Mouse (Mus musculus) forebrain, embryonic 11.5 days (tissue): ENCODE measurements around the gene Stard3. TPM values are rescaled to one million over a fixed set of nuclear protein-coding genes. Genes with fewer than 3 reads are reported as not detected.

Experiments used
- ATAC-seq: fragments of 200-750 bp; cut with Nextera tagmentation; replicated peaks from 2 replicates; pipeline ENCODE4 v1.8.0; 2017; ENCODE audit warnings: moderate TSS enrichment; ENCODE audit not compliant: low FRiP score
- DNase-seq: peaks from one replicate; pipeline ENCODE4 v3.0.0-alpha.2; 2017; ENCODE audit warnings: low spot score
- H3K27ac ChIP-seq: fragments of 300-500 bp; sonication (generic); 2 replicates; pipeline ENCODE4 v1.5.1; 2014; ENCODE audit warnings: low read depth, low read length
- H3K27me3 ChIP-seq: fragments of 300-500 bp; sonication (generic); 2 replicates; pipeline ENCODE4 v1.6.1; 2014; ENCODE audit warnings: mild to moderate bottlenecking, low read length, mixed read lengths; ENCODE audit not compliant: control insufficient read depth, insufficient read depth
- H3K36me3 ChIP-seq: fragments of 300-500 bp; sonication (generic); 2 replicates; pipeline ENCODE4 v1.6.1; 2014; ENCODE audit warnings: mild to moderate bottlenecking, low read length, moderate library complexity, mixed read lengths; ENCODE audit not compliant: control insufficient read depth, insufficient read depth
- H3K4me1 ChIP-seq: fragments of 300-500 bp; sonication (generic); replicated peaks from 2 replicates; pipeline ENCODE4 v1.6.1; 2014; ENCODE audit warnings: low read length, mixed read lengths; ENCODE audit not compliant: control insufficient read depth, insufficient read depth
- H3K4me2 ChIP-seq: fragments of 300-500 bp; sonication (generic); 2 replicates; pipeline ENCODE4 v1.6.1; 2014; ENCODE audit warnings: low read depth, mild to moderate bottlenecking, low read length, moderate library complexity, mixed read lengths; ENCODE audit not compliant: severe bottlenecking
- H3K4me3 ChIP-seq: fragments of 300-500 bp; sonication (generic); 2 replicates; pipeline ENCODE4 v1.5.1; 2014; ENCODE audit warnings: low read depth, low read length
- H3K9ac ChIP-seq: fragments of 300-500 bp; sonication (generic); 2 replicates; pipeline ENCODE4 v1.6.1; 2014; ENCODE audit warnings: low read length
- H3K9me3 ChIP-seq: fragments of 300-500 bp; sonication (generic); 2 replicates; pipeline ENCODE4 v1.6.1; 2016; ENCODE audit warnings: low read length, mixed read lengths; ENCODE audit not compliant: control insufficient read depth
- WGBS: fragments of 180-500 bp; shearing (Covaris S2); extraction: QIAGEN DNeasy Blood & Tissue Kit; methylation state at CpG from one replicate; pipeline ENCODE4 v1.1.7; 2014; 5-methylcytosine and 5-hydroxymethylcytosine counted together
- polyA plus RNA-seq: library from polyadenylated mRNA; unstranded; fragments of >200 nt; fragmentation: Nextera tagmentation; extraction: Ambion mirVana; gene quantifications from 2 replicates; pipeline ENCODE4 v1.2.1, GENCODE M21; 2014

Gene Stard3
- polyA plus RNA-seq, 1 experiment from 2014 or later: 38.1 TPM

GRCm38 (mm10) chr11:98370588-98370987 lies 12.4 kb downstream of the Stard3 start:
- H3K36me3 ChIP-seq: peaks cover 4% of the 10 kb centered on the region; the same call in 1 of the 2 replicates
- H3K4me1 ChIP-seq: peaks cover 14% of the 10 kb centered on the region
- no peak overlapping the region for H3K4me2 ChIP-seq
- H3K9ac ChIP-seq: no peak overlapping the region
- WGBS: 75% methylated on average over 2 of the region's 2 CpGs
- H3K4me3 ChIP-seq: no peak overlapping the region
- DNase-seq: no peak
- H3K9me3 ChIP-seq: no peaks in the 10 kb centered on the region
- no peak for ATAC-seq
- no peak overlapping the region for H3K27ac ChIP-seq
- no peaks in the 10 kb centered on the region for H3K27me3 ChIP-seq

DNA sequence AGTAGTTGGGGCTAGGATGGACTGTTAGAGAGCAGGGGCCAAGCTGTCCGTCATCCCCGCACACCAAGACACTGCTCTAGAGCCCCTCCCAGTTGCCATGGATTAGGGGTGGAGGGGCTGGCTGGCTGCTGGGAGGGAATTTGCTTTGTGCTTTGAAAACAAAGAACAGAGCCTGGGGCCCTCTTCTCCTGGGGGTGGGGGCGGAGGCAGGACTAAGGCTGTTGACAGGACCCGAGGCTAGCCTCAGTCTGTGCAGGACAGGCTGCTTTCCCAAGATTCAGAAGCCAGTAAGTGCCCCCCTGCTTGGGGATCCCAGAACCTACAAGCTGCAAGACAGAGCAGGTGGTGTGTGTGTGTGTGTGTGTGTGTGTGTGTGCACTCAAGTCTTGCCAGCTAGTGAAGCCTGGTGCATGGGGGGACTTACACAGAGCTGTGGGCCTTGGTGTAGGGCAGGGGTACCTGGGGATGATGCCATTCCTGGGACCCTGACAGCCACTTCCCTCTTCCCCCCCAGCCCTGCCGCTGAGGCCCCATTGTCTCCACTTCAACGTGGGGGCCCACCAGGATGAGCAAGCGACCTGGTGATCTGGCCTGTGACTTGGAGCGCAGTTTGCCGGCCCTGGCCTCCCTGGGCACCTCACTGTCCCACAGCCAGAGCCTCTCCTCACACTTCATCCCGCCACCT lies 13.5 kb downstream of the Stard3 start:
- H3K4me3 ChIP-seq: no peak overlapping the region

GRCm38 (mm10) chr11:98372406-98372805 lies 14.2 kb downstream of the Stard3 start:
- H3K36me3 ChIP-seq: peaks cover 4% of the 10 kb centered on the region; the same call in 1 of the 2 replicates
- no peak overlapping the region for H3K9ac ChIP-seq
- no peaks in the 10 kb centered on the region for H3K27me3 ChIP-seq
- H3K4me2 ChIP-seq: no peak overlapping the region; the same call in 1 of the 2 replicates
- peaks cover 14% of the 10 kb centered on the region for H3K4me1 ChIP-seq
- no peak overlapping the region for H3K4me3 ChIP-seq
- WGBS: 8% methylated on average over 2 of the region's 2 CpGs
- DNase-seq (peak; percentile 75), ATAC-seq (0 out of 2 replicates have a peak, but pooled peaks have one; percentile 35)
- no peaks in the 10 kb centered on the region for H3K9me3 ChIP-seq
- H3K27ac ChIP-seq: no peak overlapping the region

More for the DNA sequence above, 13.5 kb downstream of the Stard3 start:
- no peaks in the 10 kb centered on the region for H3K9me3 ChIP-seq
- peak overlapping the region; percentile 58 for H3K27ac ChIP-seq
- peaks cover 14% of the 10 kb centered on the region for H3K4me1 ChIP-seq
- H3K36me3 ChIP-seq: peaks cover 4% of the 10 kb centered on the region; the same call in 1 of the 2 replicates
- peak overlapping the region; percentile 21 for H3K4me2 ChIP-seq
- 0 out of 2 replicates have a peak overlapping the region, but pooled peaks have one; percentile 12 for H3K9ac ChIP-seq
- WGBS: 22% methylated on average over 10 of the region's 10 CpGs
- H3K27me3 ChIP-seq: no peaks in the 10 kb centered on the region
- DNase-seq: peak; percentile 82
- peak; percentile 84 for ATAC-seq

- WGBS: 90% methylated on average over 6 of the region's 6 CpGs
- H3K27me3 ChIP-seq: no peaks in the 10 kb centered on the region
These were observed 15.1 kb downstream of the Stard3 start for GRCm38 (mm10) chr11:98373244-98373643.

GRCm38 (mm10) chr11:98374266-98374665 lies 16.1 kb downstream of the Stard3 start:
- ATAC-seq: no peak
- no peaks in the 10 kb centered on the region for H3K9me3 ChIP-seq
- H3K36me3 ChIP-seq: peaks cover 7% of the 10 kb centered on the region
- no peaks in the 10 kb centered on the region for H3K27me3 ChIP-seq
- no peak overlapping the region for H3K4me3 ChIP-seq
- no peak overlapping the region for H3K4me2 ChIP-seq
- H3K9ac ChIP-seq: no peak overlapping the region
- 89% methylated on average over 8 of the region's 8 CpGs for WGBS
- peaks cover 14% of the 10 kb centered on the region for H3K4me1 ChIP-seq
- no peak for DNase-seq
- no peak overlapping the region for H3K27ac ChIP-seq

More at GRCm38 (mm10) chr11:98373244-98373643, 15.1 kb downstream of the Stard3 start:
- no peaks in the 10 kb centered on the region for H3K9me3 ChIP-seq
- ATAC-seq: no peak
- H3K27ac ChIP-seq: no peak overlapping the region
- no peak overlapping the region for H3K9ac ChIP-seq
- DNase-seq: no peak
- H3K4me3 ChIP-seq: no peak overlapping the region
- H3K4me1 ChIP-seq: peaks cover 14% of the 10 kb centered on the region
- H3K36me3 ChIP-seq: peaks cover 4% of the 10 kb centered on the region; the same call in 1 of the 2 replicates
- no peak overlapping the region for H3K4me2 ChIP-seq

GRCm38 (mm10) chr11:98376756-98377155 lies 18.6 kb downstream of the Stard3 start:
- H3K9me3 ChIP-seq: no peaks in the 10 kb centered on the region
- 65% methylated on average over 5 of the region's 5 CpGs for WGBS
- ATAC-seq: no peak

DNA sequence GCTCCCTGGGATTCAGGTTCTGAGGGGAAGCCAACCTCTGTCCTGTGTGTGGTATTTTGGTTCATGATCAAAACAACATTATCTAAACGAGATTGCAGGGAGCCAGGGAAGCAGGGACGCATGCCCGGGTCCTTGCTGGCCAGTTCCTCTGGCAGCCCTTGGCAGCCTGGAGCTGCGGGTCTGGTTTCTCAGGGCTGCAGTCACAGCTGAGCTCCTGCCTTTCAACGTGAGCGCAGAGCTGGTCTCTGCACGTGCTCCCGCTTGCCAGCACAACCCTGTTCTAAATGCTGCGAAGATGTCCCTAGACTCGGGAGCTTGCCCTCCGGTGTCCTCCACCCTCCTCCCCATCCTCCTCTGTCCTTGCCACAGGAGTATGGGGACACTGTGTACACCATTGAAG lies 19.6 kb downstream of the Stard3 start:
- H3K27me3 ChIP-seq: no peaks in the 10 kb centered on the region
- H3K9ac ChIP-seq: no peak overlapping the region
- peaks cover 7% of the 10 kb centered on the region for H3K36me3 ChIP-seq
- no peaks in the 10 kb centered on the region for H3K9me3 ChIP-seq
- no peaks in the 10 kb centered on the region for H3K4me1 ChIP-seq
- ATAC-seq (no peak), DNase-seq (no peak)
- no peak overlapping the region for H3K4me2 ChIP-seq
- H3K27ac ChIP-seq: no peak overlapping the region
- no peak overlapping the region for H3K4me3 ChIP-seq
- 86% methylated on average over 11 of the region's 11 CpGs for WGBS

More at GRCm38 (mm10) chr11:98376756-98377155, 18.6 kb downstream of the Stard3 start:
- H3K36me3 ChIP-seq: peaks cover 7% of the 10 kb centered on the region
- no peak for DNase-seq
- H3K4me2 ChIP-seq: no peak overlapping the region
- no peak overlapping the region for H3K4me3 ChIP-seq
- no peak overlapping the region for H3K27ac ChIP-seq
- H3K9ac ChIP-seq: no peak overlapping the region
- H3K27me3 ChIP-seq: no peaks in the 10 kb centered on the region
- peaks cover 4% of the 10 kb centered on the region for H3K4me1 ChIP-seq

- Histone ChIP-seq H3K27me3 (no peaks in the 10 kb centered on the region), H3K4me2 (no peak overlapping the region), H3K4me1 (no peaks in the 10 kb centered on the region), H3K9me3 (no peaks in the 10 kb centered on the region), H3K9ac (no peak overlapping the region), H3K27ac (no peak overlapping the region), H3K4me3 (no peak overlapping the region), H3K36me3 (peaks cover 7% of the 10 kb centered on the region)
- 92% methylated on average over 7 of the region's 7 CpGs for WGBS
- ATAC-seq (no peak), DNase-seq (no peak)
These were observed 21.2 kb downstream of the Stard3 start for GRCm38 (mm10) chr11:98379379-98379778.

DNA sequence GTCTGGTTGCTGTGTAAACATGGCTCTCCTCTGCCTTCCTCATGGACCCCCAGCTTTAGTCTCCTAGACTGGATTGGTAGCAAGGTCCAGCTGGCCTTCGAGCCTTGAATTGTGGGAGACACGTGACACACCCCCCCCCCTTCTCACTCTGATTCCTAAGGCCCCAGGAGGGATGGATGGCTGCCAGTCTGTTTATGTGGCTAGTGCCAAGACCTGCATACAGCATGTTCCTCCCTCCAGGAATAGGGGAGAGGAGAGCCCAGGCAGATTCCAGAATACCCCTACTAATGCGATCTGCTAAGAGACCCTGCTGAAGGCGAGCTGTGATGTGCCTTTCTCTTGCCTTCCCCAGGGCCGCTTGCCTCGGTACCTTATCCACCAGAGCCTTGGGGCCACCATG lies 21.9 kb downstream of the Stard3 start:
- peaks cover 3% of the 10 kb centered on the region for H3K36me3 ChIP-seq
- no peaks in the 10 kb centered on the region for H3K4me1 ChIP-seq
- H3K27me3 ChIP-seq: no peaks in the 10 kb centered on the region
- no peak overlapping the region for H3K4me3 ChIP-seq
- H3K4me2 ChIP-seq: no peak overlapping the region
- WGBS: 90% methylated on average over 6 of the region's 6 CpGs
- no peak for DNase-seq
- H3K9me3 ChIP-seq: no peaks in the 10 kb centered on the region
- H3K9ac ChIP-seq: no peak overlapping the region
- no peak for ATAC-seq
- no peak overlapping the region for H3K27ac ChIP-seq
